Mouse (Mus musculus) embryonic facial prominence, embryonic 12.5 days (tissue): ENCODE measurements around the gene Smad1. TPM values are rescaled to one million over a fixed set of nuclear protein-coding genes. Genes with fewer than 3 reads are reported as not detected.

ENCODE experiments used
- ATAC-seq: fragments of 200-750 bp; cut with Nextera tagmentation; 2 replicates; pipeline ENCODE4 v1.8.0; 2017; ENCODE audit not compliant: insufficient number of reproducible peaks, insufficient read depth, low FRiP score, low TSS enrichment
- H3K27ac ChIP-seq: fragments of 300-500 bp; sonication (generic); 2 replicates; pipeline ENCODE4 v1.5.1; 2016; ENCODE audit warnings: mild to moderate bottlenecking
- H3K27me3 ChIP-seq: fragments of 300-500 bp; sonication (generic); 2 replicates; pipeline ENCODE4 v1.6.1; 2016; ENCODE audit warnings: mild to moderate bottlenecking, moderate library complexity
- H3K36me3 ChIP-seq: fragments of 300-500 bp; sonication (generic); 2 replicates; pipeline ENCODE4 v1.6.1; 2016; ENCODE audit warnings: mild to moderate bottlenecking
- H3K4me1 ChIP-seq: fragments of 300-500 bp; sonication (generic); 2 replicates; pipeline ENCODE4 v1.6.1; 2016
- H3K4me2 ChIP-seq: fragments of 300-500 bp; sonication (generic); replicated peaks from 2 replicates; pipeline ENCODE4 v1.6.1; 2016; ENCODE audit warnings: mild to moderate bottlenecking, moderate library complexity
- H3K4me3 ChIP-seq: fragments of 300-500 bp; sonication (generic); 2 replicates; pipeline ENCODE4 v1.5.1; 2016; ENCODE audit warnings: mild to moderate bottlenecking
- H3K9ac ChIP-seq: fragments of 300-500 bp; sonication (generic); 2 replicates; pipeline ENCODE4 v1.6.1; 2016; ENCODE audit warnings: mild to moderate bottlenecking, moderate library complexity
- H3K9me3 ChIP-seq: fragments of 300-500 bp; sonication (generic); 2 replicates; pipeline ENCODE4 v1.6.1; 2016; ENCODE audit warnings: mild to moderate bottlenecking, moderate library complexity
- WGBS: fragments of 180-500 bp; shearing (Covaris S2); methylation state at CpG from one replicate; pipeline ENCODE4 v1.1.7; 2016; 5-methylcytosine and 5-hydroxymethylcytosine counted together
- polyA plus RNA-seq: library from polyadenylated mRNA; unstranded; fragments of >200 nt; fragmentation: Nextera tagmentation; extraction: Ambion mirVana; gene quantifications from 2 replicates; pipeline ENCODE4 v1.2.1, GENCODE M21; 2016

The Smad1 gene
- polyA plus RNA-seq, 1 experiment from 2014 or later, result 64.8 TPM

DNA sequence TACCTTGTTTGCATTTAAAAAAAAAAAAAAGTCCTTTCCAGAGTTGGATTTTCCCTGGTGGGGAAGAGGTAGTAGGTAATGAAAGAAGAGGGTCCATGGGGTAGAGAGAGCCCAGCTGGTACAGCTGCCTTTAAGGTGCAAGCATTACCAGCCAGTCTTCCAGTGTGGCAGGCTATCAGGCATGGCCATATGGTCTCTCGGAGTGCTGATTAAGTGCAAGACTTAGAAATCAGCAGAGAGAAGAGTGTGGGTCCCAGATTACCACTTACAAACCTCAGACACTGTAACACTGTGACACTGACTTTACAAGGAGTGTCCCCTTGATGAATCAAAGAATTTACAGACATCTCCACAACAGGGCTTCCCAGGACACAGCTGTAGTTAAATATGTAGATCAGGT lies 18.9 kb downstream of the Smad1 start:
- Histone ChIP-seq H3K9me3 (no peaks in the 10 kb centered on the region), H3K27me3 (no peaks in the 10 kb centered on the region), H3K4me3 (no peak overlapping the region), H3K9ac (no peak overlapping the region), H3K4me2 (no peak overlapping the region), H3K36me3 (peaks cover 5% of the 10 kb centered on the region; the same call in 1 of the 2 replicates), H3K4me1 (peaks cover 45% of the 10 kb centered on the region), H3K27ac (no peak overlapping the region)
- no peak for ATAC-seq
- WGBS, result 67% methylated on average over 1 of the region's 1 CpGs

DNA sequence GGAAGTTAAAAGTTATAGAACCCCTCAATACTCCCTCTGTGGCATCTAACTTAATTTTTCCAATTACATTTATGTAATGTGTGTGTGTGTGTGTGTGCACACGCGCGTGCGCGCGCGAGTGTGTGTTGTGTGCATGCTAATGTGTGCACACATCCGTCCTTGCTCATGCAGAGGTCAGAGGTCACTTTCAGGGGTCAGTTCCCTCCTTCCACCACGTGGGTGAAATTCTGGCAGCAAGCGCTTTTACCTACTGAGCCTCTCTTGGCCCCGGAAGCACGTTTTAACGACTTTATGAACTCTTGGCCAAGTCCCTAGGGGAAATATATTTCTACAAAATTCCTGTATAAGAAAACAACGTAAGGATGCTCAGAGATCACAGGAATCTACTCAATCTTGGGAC lies 19.3 kb downstream of the Smad1 start:
- no peaks in the 10 kb centered on the region for H3K27me3 ChIP-seq
- H3K9me3 ChIP-seq, result no peaks in the 10 kb centered on the region
- H3K9ac ChIP-seq, result no peak overlapping the region
- peaks cover 5% of the 10 kb centered on the region; the same call in 1 of the 2 replicates for H3K36me3 ChIP-seq
- no peak overlapping the region for H3K27ac ChIP-seq
- H3K4me2 ChIP-seq, result no peak overlapping the region
- peaks cover 43% of the 10 kb centered on the region for H3K4me1 ChIP-seq
- whole genome bisulfite sequencing, result 62% methylated on average over 14 of the region's 14 CpGs
- no peak for ATAC-seq
- no peak overlapping the region for H3K4me3 ChIP-seq

DNA sequence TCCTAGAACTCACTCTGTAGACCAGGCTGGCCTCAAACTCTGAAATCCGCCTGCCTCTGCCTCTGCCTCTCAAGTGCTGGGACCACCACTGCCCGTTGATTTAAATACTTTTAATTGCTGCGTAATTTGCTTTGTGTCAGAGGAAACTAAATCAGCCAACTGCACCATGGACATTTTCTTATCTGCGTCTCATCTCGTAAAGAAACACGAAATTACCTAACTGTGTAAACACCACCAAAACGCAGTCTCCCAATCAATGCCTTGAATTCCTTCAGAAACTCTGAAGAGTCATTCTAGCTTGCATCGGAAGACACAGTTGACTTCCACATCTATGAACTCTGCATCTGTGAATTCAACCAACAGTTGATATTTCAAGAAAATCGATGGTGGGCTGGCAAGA lies 22.7 kb downstream of the Smad1 start:
- Histone ChIP-seq H3K4me3 (no peak overlapping the region), H3K36me3 (peaks cover 9% of the 10 kb centered on the region), H3K9me3 (no peaks in the 10 kb centered on the region), H3K9ac (no peak overlapping the region), H3K27me3 (no peaks in the 10 kb centered on the region), H3K4me2 (no peak overlapping the region), H3K4me1 (peaks cover 29% of the 10 kb centered on the region), H3K27ac (no peak overlapping the region)
- no peak for ATAC-seq
- 86% methylated on average over 9 of the region's 9 CpGs for WGBS

DNA sequence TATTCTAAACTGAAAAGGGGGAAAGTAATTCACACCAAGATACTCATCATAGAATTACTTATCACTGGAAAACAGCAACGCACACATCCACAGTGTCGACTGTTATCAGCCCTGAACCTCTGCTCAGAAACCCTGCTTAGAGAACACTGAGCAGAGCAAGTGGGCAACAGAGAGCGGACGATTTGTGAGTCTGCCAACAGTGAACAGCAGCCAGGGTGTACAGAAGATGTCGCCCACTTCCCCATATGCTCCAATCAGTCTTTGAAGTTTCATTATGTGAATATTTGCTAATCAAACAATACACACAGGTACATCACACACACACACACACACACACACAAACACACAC lies 23.6 kb downstream of the Smad1 start:
- no peaks in the 10 kb centered on the region for H3K9me3 ChIP-seq
- no peak overlapping the region for H3K4me2 ChIP-seq
- no peak overlapping the region for H3K27ac ChIP-seq
- H3K27me3 ChIP-seq, result no peaks in the 10 kb centered on the region
- WGBS, result 84% methylated on average over 5 of the region's 5 CpGs
- no peak overlapping the region for H3K9ac ChIP-seq
- ATAC-seq, result no peak
- H3K36me3 ChIP-seq, result peaks cover 18% of the 10 kb centered on the region
- H3K4me1 ChIP-seq, result peaks cover 24% of the 10 kb centered on the region
- H3K4me3 ChIP-seq, result no peak overlapping the region

DNA sequence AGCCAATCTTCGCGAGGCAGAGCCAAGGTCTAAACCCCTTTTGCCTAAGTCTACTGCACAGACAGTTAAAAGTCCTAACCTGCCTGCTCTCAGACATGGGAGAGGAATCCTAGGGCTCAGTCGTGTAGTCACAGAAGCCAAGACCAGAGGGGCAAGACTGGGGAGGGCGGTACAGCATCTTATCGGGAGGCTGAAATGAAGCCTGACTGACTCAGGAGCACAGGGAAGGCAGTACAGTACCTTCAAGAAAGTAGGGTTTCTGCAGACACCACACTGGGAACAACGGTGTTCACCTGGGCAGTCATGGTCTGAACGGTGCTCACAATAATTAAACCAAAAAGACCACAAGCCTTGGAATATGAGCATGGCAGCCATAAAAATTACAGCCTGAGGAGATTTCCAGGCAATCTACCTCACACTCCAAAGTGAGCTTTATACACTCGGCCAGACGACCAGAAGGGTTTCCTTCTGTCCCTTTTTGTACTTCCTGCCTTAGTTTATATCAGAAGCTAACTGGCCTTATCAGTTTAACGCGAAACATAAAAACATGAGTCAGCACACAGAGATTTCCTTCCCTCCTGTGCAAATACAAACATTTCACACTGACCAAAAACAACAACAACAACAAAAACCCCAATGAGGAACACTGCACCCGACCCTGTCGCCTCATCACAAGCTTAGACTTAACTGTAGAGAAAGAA lies 24.1 kb downstream of the Smad1 start:
- Histone ChIP-seq H3K9ac (no peak overlapping the region), H3K27me3 (no peaks in the 10 kb centered on the region), H3K36me3 (peaks cover 23% of the 10 kb centered on the region), H3K4me1 (peaks cover 20% of the 10 kb centered on the region), H3K4me3 (no peak overlapping the region), H3K27ac (no peak overlapping the region), H3K4me2 (no peak overlapping the region), H3K9me3 (no peaks in the 10 kb centered on the region)
- ATAC-seq, result no peak
- WGBS, result 70% methylated on average over 13 of the region's 13 CpGs

DNA sequence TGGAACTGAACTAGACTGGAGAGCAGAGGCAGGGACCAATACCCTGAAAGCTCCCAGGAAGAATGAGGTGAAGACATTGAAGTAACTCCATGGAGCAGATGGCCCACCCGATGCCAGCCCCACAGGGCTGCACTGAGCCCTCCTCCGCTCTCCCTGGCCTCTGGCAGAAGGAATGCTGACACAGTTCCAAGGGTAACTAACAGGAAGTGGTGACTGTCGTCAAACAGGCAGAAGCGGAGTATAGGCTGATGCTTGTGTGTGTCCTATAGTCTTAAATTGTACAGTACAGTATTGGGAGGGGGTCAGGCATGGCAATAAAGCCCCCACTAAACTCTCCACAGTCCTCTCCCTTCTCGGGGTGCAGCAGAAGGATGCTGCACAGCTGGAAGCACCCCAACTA lies 24.9 kb downstream of the Smad1 start:
- no peaks in the 10 kb centered on the region for H3K27me3 ChIP-seq

DNA sequence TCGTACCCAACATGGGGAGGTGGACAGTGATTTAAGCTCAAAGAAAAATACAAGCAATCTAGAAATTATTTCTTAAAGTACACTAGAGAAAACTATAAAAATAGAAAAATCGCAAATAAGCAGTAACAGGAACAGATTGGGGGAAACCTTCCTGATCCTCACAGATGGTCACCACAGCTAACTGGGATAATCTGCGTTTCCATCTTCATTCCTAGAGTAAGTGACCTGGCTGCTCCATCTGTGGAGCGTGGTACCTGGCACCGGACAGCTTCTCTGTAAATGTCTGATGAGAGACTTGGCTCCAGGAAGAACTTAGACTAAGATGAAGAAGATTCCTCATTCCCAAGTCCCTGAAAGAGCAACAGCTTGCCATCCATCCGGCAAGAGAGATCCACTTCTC lies 25.8 kb downstream of the Smad1 start:
- 92% methylated on average over 6 of the region's 6 CpGs for WGBS
- no peak for ATAC-seq
- Histone ChIP-seq H3K27me3 (no peaks in the 10 kb centered on the region), H3K4me3 (no peak overlapping the region), H3K9ac (no peak overlapping the region), H3K4me1 (peaks cover 13% of the 10 kb centered on the region), H3K9me3 (no peaks in the 10 kb centered on the region), H3K27ac (no peak overlapping the region), H3K36me3 (peaks cover 27% of the 10 kb centered on the region), H3K4me2 (no peak overlapping the region)

More for the DNA sequence above, 24.9 kb downstream of the Smad1 start:
- Histone ChIP-seq H3K36me3 (peaks cover 26% of the 10 kb centered on the region), H3K9me3 (no peaks in the 10 kb centered on the region), H3K27ac (no peak overlapping the region), H3K4me3 (no peak overlapping the region), H3K9ac (no peak overlapping the region), H3K4me2 (no peak overlapping the region), H3K4me1 (peaks cover 13% of the 10 kb centered on the region)
- no peak for ATAC-seq
- WGBS, result 58% methylated on average over 5 of the region's 5 CpGs

DNA sequence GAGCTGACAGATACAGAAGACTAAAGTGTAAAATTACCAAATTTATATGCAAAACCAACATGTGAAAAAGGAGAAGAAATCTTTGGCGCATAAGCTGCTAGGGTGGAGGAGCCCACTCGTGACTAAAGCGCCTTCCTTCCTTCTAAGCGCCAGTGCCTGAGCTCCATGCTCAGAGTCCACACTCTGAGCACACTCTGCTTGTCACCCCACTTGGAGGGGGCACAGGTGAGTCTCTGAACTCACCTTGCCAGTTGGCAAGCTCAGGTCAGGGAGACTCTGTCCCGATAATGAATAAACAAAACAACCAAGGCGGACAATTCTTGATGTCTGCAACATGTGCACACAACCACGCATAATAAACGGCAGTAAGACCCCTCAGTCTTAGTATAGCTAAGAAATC lies 26.4 kb downstream of the Smad1 start:
- H3K27ac ChIP-seq, result no peak overlapping the region
- peaks cover 16% of the 10 kb centered on the region for H3K4me1 ChIP-seq
- H3K36me3 ChIP-seq, result peaks cover 31% of the 10 kb centered on the region
- 88% methylated on average over 8 of the region's 8 CpGs for WGBS
- no peaks in the 10 kb centered on the region for H3K27me3 ChIP-seq
- no peak overlapping the region for H3K4me3 ChIP-seq
- H3K9me3 ChIP-seq, result no peaks in the 10 kb centered on the region
- no peak overlapping the region for H3K9ac ChIP-seq
- ATAC-seq, result no peak
- H3K4me2 ChIP-seq, result no peak overlapping the region

DNA sequence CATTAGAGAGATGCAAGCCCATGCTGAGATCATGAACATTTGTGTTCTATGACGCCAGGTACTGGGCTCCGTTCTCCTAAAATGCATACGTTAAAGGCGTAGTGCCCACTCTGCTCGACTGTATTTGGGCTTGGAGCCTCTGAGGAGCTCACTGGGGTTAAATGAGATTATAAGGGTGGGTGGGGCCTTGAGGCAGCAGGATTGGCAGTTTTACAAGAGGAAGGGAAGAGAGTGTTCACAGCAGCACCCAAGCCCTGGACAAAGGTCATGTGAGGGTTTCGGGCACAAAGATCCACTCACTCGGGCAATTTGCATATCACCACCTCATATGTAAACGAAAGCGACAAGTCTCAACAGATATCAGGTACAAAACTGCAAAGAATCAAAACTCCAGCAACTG lies 26.8 kb downstream of the Smad1 start:
- Histone ChIP-seq H3K9ac (no peak overlapping the region), H3K4me2 (no peak overlapping the region), H3K36me3 (peaks cover 31% of the 10 kb centered on the region), H3K9me3 (no peaks in the 10 kb centered on the region), H3K27ac (no peak overlapping the region), H3K27me3 (no peaks in the 10 kb centered on the region), H3K4me1 (peaks cover 16% of the 10 kb centered on the region), H3K4me3 (no peak overlapping the region)
- no peak for ATAC-seq
- 83% methylated on average over 9 of the region's 9 CpGs for WGBS

DNA sequence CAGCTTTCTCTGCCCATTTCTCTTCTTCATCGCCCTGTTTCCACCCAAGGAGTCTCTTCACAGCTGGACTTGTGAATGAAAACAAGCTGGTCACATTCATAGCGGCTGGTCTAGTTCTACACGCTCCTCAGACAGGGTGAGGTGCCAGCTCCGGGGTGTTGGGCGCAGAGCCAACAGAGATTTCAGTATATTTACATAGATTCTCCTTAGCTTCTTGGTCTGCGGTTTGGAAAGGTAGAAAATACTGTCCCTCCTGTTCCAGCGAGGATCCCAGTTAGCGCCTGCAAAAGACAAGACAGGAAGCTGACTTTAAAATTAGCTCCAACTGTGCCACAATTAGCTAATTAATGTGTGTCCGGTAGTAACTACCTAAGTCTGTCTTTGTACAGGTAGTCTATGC lies 27.2 kb downstream of the Smad1 start:
- H3K36me3 ChIP-seq, result peaks cover 30% of the 10 kb centered on the region
- peaks cover 16% of the 10 kb centered on the region for H3K4me1 ChIP-seq
- WGBS, result 88% methylated on average over 9 of the region's 9 CpGs

DNA sequence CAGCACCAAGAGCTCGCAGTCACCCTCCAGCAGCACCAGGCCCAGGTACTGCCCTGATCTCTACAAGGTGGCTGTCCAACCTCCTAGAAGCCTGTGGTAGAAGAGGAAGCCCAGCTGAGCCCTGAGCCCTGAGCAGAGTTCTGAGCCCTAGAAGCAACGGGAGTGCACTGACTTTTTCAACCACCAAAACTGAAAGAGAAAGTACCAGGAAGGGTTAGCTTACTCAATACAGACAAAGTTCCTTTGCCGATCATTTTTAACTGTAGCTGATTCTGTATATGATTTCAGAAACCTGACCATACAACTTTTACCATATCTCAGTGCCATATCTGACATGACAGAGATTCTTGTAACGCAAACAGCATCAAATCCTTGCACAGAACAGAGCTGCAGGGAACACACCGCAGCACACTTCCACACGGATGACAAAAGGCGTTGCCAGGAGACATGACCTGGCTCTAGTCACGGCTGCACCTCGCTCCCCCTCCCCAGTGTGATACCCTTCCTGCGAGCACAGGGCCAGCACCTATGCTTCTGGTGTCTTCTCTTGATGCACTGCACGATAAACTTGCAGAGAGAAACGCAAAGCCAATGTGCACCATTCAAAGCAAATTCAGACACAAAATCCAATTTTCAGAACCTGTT lies 28.6 kb downstream of the Smad1 start:
- Histone ChIP-seq H3K36me3 (peaks cover 28% of the 10 kb centered on the region), H3K27me3 (no peaks in the 10 kb centered on the region), H3K4me2 (no peak overlapping the region), H3K9me3 (no peaks in the 10 kb centered on the region), H3K9ac (no peak overlapping the region), H3K4me3 (no peak overlapping the region), H3K27ac (no peak overlapping the region), H3K4me1 (peaks cover 16% of the 10 kb centered on the region)
- WGBS, result 92% methylated on average over 12 of the region's 12 CpGs
- ATAC-seq, result no peak

More for the DNA sequence above, 27.2 kb downstream of the Smad1 start:
- H3K4me3 ChIP-seq, result no peak overlapping the region
- no peak overlapping the region for H3K4me2 ChIP-seq
- H3K27ac ChIP-seq, result no peak overlapping the region
- no peaks in the 10 kb centered on the region for H3K9me3 ChIP-seq
- H3K9ac ChIP-seq, result no peak overlapping the region
- no peak for ATAC-seq
- no peaks in the 10 kb centered on the region for H3K27me3 ChIP-seq

DNA sequence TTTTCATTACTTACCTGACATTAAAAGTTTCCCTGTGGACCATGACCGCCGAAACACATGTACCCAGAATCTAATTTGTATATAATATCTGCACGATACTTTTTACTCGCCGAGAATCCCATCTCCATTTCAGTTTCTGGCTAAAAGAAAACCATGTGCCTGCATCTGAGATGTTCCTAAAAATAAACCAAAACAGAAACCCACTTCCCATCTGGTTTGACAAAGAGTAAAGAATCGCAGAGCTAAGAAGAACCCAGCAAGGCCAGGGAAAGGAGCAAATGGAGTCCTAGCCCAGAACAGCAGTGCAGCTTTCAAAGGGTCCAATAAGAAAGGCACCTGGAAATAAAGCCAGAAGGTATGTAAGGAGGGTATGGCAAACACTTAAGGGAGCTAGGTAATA lies 30.2 kb downstream of the Smad1 start:
- no peak for ATAC-seq
- Histone ChIP-seq H3K4me2 (no peak overlapping the region), H3K9me3 (no peaks in the 10 kb centered on the region), H3K4me1 (peaks cover 9% of the 10 kb centered on the region; the same call in 1 of the 2 replicates), H3K9ac (no peak overlapping the region), H3K27me3 (no peaks in the 10 kb centered on the region), H3K36me3 (peaks cover 38% of the 10 kb centered on the region), H3K27ac (no peak overlapping the region), H3K4me3 (no peak overlapping the region)
- 84% methylated on average over 6 of the region's 6 CpGs for WGBS
